ENCODE assay signal across 9 mouse cellular contexts in the genomic region with DNA sequence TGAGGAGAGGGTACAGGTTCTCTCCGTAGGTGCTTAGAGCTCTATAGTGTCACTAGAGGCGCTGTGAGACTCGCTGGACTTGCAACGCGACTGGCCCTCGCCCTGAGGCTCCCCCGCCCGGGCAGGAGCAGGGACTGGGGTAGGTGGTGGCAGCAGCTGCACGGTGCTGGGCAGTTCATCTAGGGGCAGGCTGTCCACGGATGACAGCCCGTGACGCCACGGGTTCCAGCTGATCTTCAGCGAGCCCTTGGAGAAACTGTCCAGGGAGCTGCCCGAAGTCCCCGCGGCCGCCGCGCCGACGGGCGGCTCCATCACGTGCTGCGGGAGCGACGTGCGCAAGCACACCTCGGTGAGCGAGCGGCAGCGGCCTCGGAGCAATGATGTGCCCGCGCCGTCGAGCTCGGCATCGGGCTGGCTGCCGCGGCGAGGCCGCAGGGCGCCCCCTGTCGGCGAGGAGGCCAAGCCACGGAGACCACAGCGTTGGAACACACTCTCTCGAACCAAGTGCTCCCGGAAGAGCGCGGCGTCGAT. TPM values are rescaled to one million over a fixed set of nuclear protein-coding genes. Genes with fewer than 3 reads are reported as not detected.
A peak's percentile ranks its signal among the peaks of the same experiment; 100 is the strongest.
DNase-seq lines count a peak whose midpoint lies in the region; ATAC-seq and TF ChIP-seq lines count a peak whose summit lies in the region.
"Had no signal": no experiment of that assay in that cellular context is flagged by ENCODE, and none has a peak within 500 bp of the region (broad histone marks: within the 10 kb centered on the region; RNA-seq: fewer than 3 reads in every experiment).

No protein-coding gene starts in this region.

- no peaks in the 10 kb centered on the region for H3K4me1 ChIP-seq in MEL (ENCODE audit: control insufficient read depth in 1 of 2, insufficient read depth in 2 of 2, low read length in 2 of 2)
- peaks cover 19% of the 10 kb centered on the region for H3K4me1 ChIP-seq in hindbrain, embryonic 12.5 days

- H3K36me3 ChIP-seq in MEL (ENCODE audit: control insufficient read depth in 1 of 2, insufficient read depth in 2 of 2, low read length in 2 of 2) = no peaks in the 10 kb centered on the region
- H3K36me3 ChIP-seq in hindbrain, embryonic 12.5 days = peaks cover 30% of the 10 kb centered on the region

- H3K4me2 ChIP-seq in hindbrain, embryonic 12.5 days (replicated peaks) = peak overlapping the region; percentile 59

- H3K79me2 ChIP-seq in MEL (ENCODE audit: control insufficient read depth, insufficient read depth, low read length, poor library complexity) = no peaks in the 10 kb centered on the region

- no peak overlapping the region for H3K27ac ChIP-seq in MEL (ENCODE audit: control insufficient read depth, low read depth, low read length)
- H3K27ac ChIP-seq in hindbrain, embryonic 12.5 days = peak overlapping the region; percentile 48; the same call in 1 of the 2 replicates

- no peak for TF ChIP-seq POLR2A in MEL (IDR thresholded peaks at IDR 0.05; ENCODE audit: control insufficient read depth in 1 of 2, insufficient read depth in 1 of 2, low read depth in 1 of 2, low read length in 2 of 2, poor library complexity in 1 of 2)

- TF ChIP-seq RAD21 in MEL (IDR thresholded peaks at IDR 0.05; ENCODE audit: low read depth, low read length) = no peak

- DNase-seq in MEL (ENCODE audit: low read depth, low spot score) = no peak
- peak; percentile 74 to 82 for DNase-seq in cerebellum, postnatal 25 days
- peak; percentile 47 to 56 for DNase-seq in frontal cortex, postnatal 14 days (ENCODE audit: low spot score in 2 of 2)
- DNase-seq in layer of hippocampus, postnatal 10 days (ENCODE audit: low spot score in 2 of 2) = peak; percentile 80 to 85
- DNase-seq in lung, postnatal 10 days = peak; percentile 86
- peak; percentile 60 for DNase-seq in ovary, postnatal 10 days (ENCODE audit: low spot score)
- peak; percentile 89 for DNase-seq in thymus, postnatal 0 days (ENCODE audit: low spot score)

- no peaks in the 10 kb centered on the region for H3K27me3 ChIP-seq in MEL (ENCODE audit: control insufficient read depth in 1 of 2, insufficient read depth in 2 of 2, low read length in 2 of 2)
- peaks cover 15% of the 10 kb centered on the region for H3K27me3 ChIP-seq in hindbrain, embryonic 12.5 days

- no peak for TF ChIP-seq EP300 in MEL (IDR thresholded peaks at IDR 0.05; ENCODE audit: low read depth in 1 of 2, low read length in 2 of 2)

- peak in 2 of 3 experiments; percentile 2 to 46; a peak in 3 of 6 replicates for TF ChIP-seq CTCF in MEL (IDR thresholded peaks at IDR 0.05 in 2 of 3, conservative IDR thresholded peaks at IDR 0.05 in 1 of 3; ENCODE audit: control insufficient read depth in 1 of 3, insufficient read depth in 1 of 3, low read depth in 2 of 3, low read length in 3 of 3, poor library complexity in 1 of 3, severe bottlenecking in 1 of 3)

- H3K9ac ChIP-seq in MEL (ENCODE audit: control insufficient read depth, low read depth, low read length, poor library complexity, severe bottlenecking) = no peak overlapping the region
- H3K9ac ChIP-seq in hindbrain, embryonic 12.5 days = peak overlapping the region; percentile 56

- 1% methylated on average over 54 of the region's 54 CpGs for WGBS in hindbrain, embryonic 12.5 days

- H3K9me3 ChIP-seq in MEL (replicated peaks; ENCODE audit: insufficient read depth, low read length) = no peaks in the 10 kb centered on the region
- no peaks in the 10 kb centered on the region for H3K9me3 ChIP-seq in hindbrain, embryonic 12.5 days (replicated peaks)

- ATAC-seq in hindbrain, embryonic 12.5 days (ENCODE audit: low FRiP score) = peak; percentile 80

- H3K4me3 ChIP-seq in MEL (ENCODE audit: control insufficient read depth in 1 of 2, insufficient read depth in 1 of 2, low read depth in 2 of 2, low read length in 2 of 2) = no peak overlapping the region
- peak overlapping the region; percentile 39 for H3K4me3 ChIP-seq in hindbrain, embryonic 12.5 days

TF ChIP-seq in MEL, 35 proteins besides CTCF, POLR2A, EP300 and RAD21:
- TF ChIP-seq ETS1 (IDR thresholded peaks at IDR 0.05; ENCODE audit: low read depth, low read length) = no peak
- no peak for TF ChIP-seq SMC3 (IDR thresholded peaks at IDR 0.05; ENCODE audit: low read depth, low read length)
- no peak for TF ChIP-seq UBTF (IDR thresholded peaks at IDR 0.05; ENCODE audit: borderline replicate concordance, insufficient read depth, low read depth, low read length)
- TF ChIP-seq SIN3A (IDR thresholded peaks at IDR 0.05; ENCODE audit: low read length) = no peak
- no peak for TF ChIP-seq MAFK (IDR thresholded peaks at IDR 0.05; ENCODE audit: borderline replicate concordance, low read depth, low read length)
- TF ChIP-seq TAL1 (IDR thresholded peaks at IDR 0.05; ENCODE audit: low read length) = no peak
- TF ChIP-seq NRF1 (IDR thresholded peaks at IDR 0.05; ENCODE audit: insufficient read depth, low read depth, low read length, poor library complexity, severe bottlenecking) = no peak
- no peak for TF ChIP-seq KAT2A (conservative IDR thresholded peaks at IDR 0.05; ENCODE audit: low read depth, low read length)
- no peak for TF ChIP-seq GATA1 (IDR thresholded peaks at IDR 0.05; ENCODE audit: low read depth, low read length)
- no peak for TF ChIP-seq MYB (IDR thresholded peaks at IDR 0.05; ENCODE audit: low read depth, low read length)
- TF ChIP-seq NELFE (IDR thresholded peaks at IDR 0.05; ENCODE audit: low read depth, low read length) = no peak
- TF ChIP-seq POLR2AphosphoS2 (IDR thresholded peaks at IDR 0.05; ENCODE audit: low read length) = no peak
- TF ChIP-seq MEF2A (IDR thresholded peaks at IDR 0.05; ENCODE audit: extremely low read depth, insufficient replicate concordance, low read depth, low read length, poor library complexity, severe bottlenecking) = no peak
- no peak for TF ChIP-seq CHD1 (IDR thresholded peaks at IDR 0.05; ENCODE audit: low read depth, low read length)
- TF ChIP-seq USF2 (IDR thresholded peaks at IDR 0.05; ENCODE audit: borderline replicate concordance in 1 of 2, insufficient read depth in 1 of 2, low read depth in 1 of 2, low read length in 2 of 2) = no peak
- no peak for TF ChIP-seq MXI1 (IDR thresholded peaks at IDR 0.05; ENCODE audit: low read depth, low read length)
- TF ChIP-seq ZC3H11A (IDR thresholded peaks at IDR 0.05; ENCODE audit: low read depth, low read length) = no peak
- no peak for TF ChIP-seq JUND (IDR thresholded peaks at IDR 0.05; ENCODE audit: low read depth, low read length)
- no peak for TF ChIP-seq RCOR1 (IDR thresholded peaks at IDR 0.05; ENCODE audit: low read depth, low read length)
- no peak for TF ChIP-seq BHLHE40 (IDR thresholded peaks at IDR 0.05; ENCODE audit: borderline replicate concordance, low read depth, low read length)

RNA-seq across cellular contexts. Expression of gene Prrt3, which starts 7.4 kb away (rescaled TPM):
- 0.08 TPM in 1 of 2 replicates, not detected in the other for total RNA-seq in MEL (2012; rRNA removed)
- polyA plus RNA-seq in MEL (2012; ENCODE audit: insufficient read depth in 1 of 2, insufficient read length in 2 of 2, low read depth in 1 of 2, low replicate concordance in 2 of 2, missing spikeins in 1 of 2) = under 1 TPM in 1 of 2 experiments, not detected in 1; 0.10 TPM
- 2.8 and 3.7 TPM in 2 replicates for polyA plus RNA-seq in hindbrain, embryonic 12.5 days (2016; fragmentation: Nextera tagmentation; extraction: Ambion mirVana)
- 10 to 100 TPM; 36.7 to 39.7 TPM for total RNA-seq in layer of hippocampus, postnatal 10 days (2021)
- 0.17 TPM in 2 replicates for polyA plus RNA-seq in thymus, postnatal 0 days (2015; fragmentation: Nextera tagmentation; extraction: Ambion mirVana)
- polyA plus RNA-seq: gonadal fat pad, adult 2 months had no signal

RNA-seq across cellular contexts. Expression of gene Creld1, which starts 11.2 kb away (rescaled TPM):
- 4.1 and 5.9 TPM in 2 replicates for total RNA-seq in MEL (2012; rRNA removed)
- polyA plus RNA-seq in MEL (2012; ENCODE audit: insufficient read depth in 1 of 2, insufficient read length in 2 of 2, low read depth in 1 of 2, low replicate concordance in 2 of 2, missing spikeins in 1 of 2) = 10 to 100 TPM in 1 of 2 experiments, not detected in 1; 26.7 TPM
- 47.5 and 54.3 TPM in 2 replicates for polyA plus RNA-seq in hindbrain, embryonic 12.5 days (2016; fragmentation: Nextera tagmentation; extraction: Ambion mirVana)
- total RNA-seq in layer of hippocampus, postnatal 10 days (2021) = 10 to 100 TPM; 80.0 to 92.3 TPM
- polyA plus RNA-seq in thymus, postnatal 0 days (2015; fragmentation: Nextera tagmentation; extraction: Ambion mirVana) = 9.5 and 10.3 TPM in 2 replicates

RNA-seq across cellular contexts. Expression of gene Il17rc, which starts 23.1 kb away (rescaled TPM):
- total RNA-seq in MEL (2012; rRNA removed) = 0.52 and 1.2 TPM in 2 replicates
- 1 to 10 TPM in 1 of 2 experiments, not detected in 1; 1.8 TPM for polyA plus RNA-seq in MEL (2012; ENCODE audit: insufficient read depth in 1 of 2, insufficient read length in 2 of 2, low read depth in 1 of 2, low replicate concordance in 2 of 2, missing spikeins in 1 of 2)
- 5.4 and 6.0 TPM in 2 replicates for polyA plus RNA-seq in hindbrain, embryonic 12.5 days (2016; fragmentation: Nextera tagmentation; extraction: Ambion mirVana)
- 1 to 10 TPM; 4.8 to 5.6 TPM for total RNA-seq in layer of hippocampus, postnatal 10 days (2021)
- polyA plus RNA-seq in thymus, postnatal 0 days (2015; fragmentation: Nextera tagmentation; extraction: Ambion mirVana) = 5.0 and 6.5 TPM in 2 replicates

RNA-seq across cellular contexts. Expression of gene Il17re, which starts 36.0 kb away (rescaled TPM):
- total RNA-seq in MEL (2012; rRNA removed) = 0.13 TPM in 1 of 2 replicates, not detected in the other
- polyA plus RNA-seq in MEL (2012; ENCODE audit: insufficient read depth in 1 of 2, insufficient read length in 2 of 2, low read depth in 1 of 2, low replicate concordance in 2 of 2, missing spikeins in 1 of 2) = not detected
- 0.74 and 1.1 TPM in 2 replicates for polyA plus RNA-seq in hindbrain, embryonic 12.5 days (2016; fragmentation: Nextera tagmentation; extraction: Ambion mirVana)
- total RNA-seq in layer of hippocampus, postnatal 10 days (2021) = under 1 TPM; 0.55 to 0.60 TPM
- polyA plus RNA-seq in thymus, postnatal 0 days (2015; fragmentation: Nextera tagmentation; extraction: Ambion mirVana) = 6.0 and 7.9 TPM in 2 replicates

RNA-seq across cellular contexts. Expression of gene Emc3, which starts 37.1 kb away (rescaled TPM):
- 56.7 and 73.1 TPM in 2 replicates for total RNA-seq in MEL (2012; rRNA removed)
- polyA plus RNA-seq in MEL (2012; ENCODE audit: insufficient read depth in 1 of 2, insufficient read length in 2 of 2, low read depth in 1 of 2, low replicate concordance in 2 of 2, missing spikeins in 1 of 2) = 100 to 1,000 TPM in 1 of 2 experiments, 10 to 100 TPM in 1; 62.3 to 172 TPM
- polyA plus RNA-seq in hindbrain, embryonic 12.5 days (2016; fragmentation: Nextera tagmentation; extraction: Ambion mirVana) = 91.6 and 94.0 TPM in 2 replicates
- total RNA-seq in layer of hippocampus, postnatal 10 days (2021) = 10 to 100 TPM; 75.6 to 77.6 TPM
- 92.3 and 94.4 TPM in 2 replicates for polyA plus RNA-seq in thymus, postnatal 0 days (2015; fragmentation: Nextera tagmentation; extraction: Ambion mirVana)
